Mouse (Mus musculus) CH12.LX (cell line): ENCODE measurements around the gene Ankrd35.
A peak's percentile ranks its signal among the peaks of the same experiment; 100 is the strongest.

Experiments
- CHD1 ChIP-seq: IDR thresholded peaks from 2 replicates; pipeline ENCODE4 v1.6.1; 2012; ENCODE audit warnings: low read depth, low read length, improper control_type of control experiment, inconsistent platforms
- CTCF ChIP-seq, 2 experiments: IDR thresholded peaks in 1 of 2; conservative IDR thresholded peaks in 1 of 2; 2 replicates each; pipeline ENCODE4 v1.5.1; 2011 to 2012; ENCODE audit warnings: low read depth in 2 of 2, low read length in 2 of 2, improper control_type of control experiment in 1 of 2, inconsistent platforms in 1 of 2, mild to moderate bottlenecking in 1 of 2, moderate library complexity in 1 of 2
- E2F4 ChIP-seq: IDR thresholded peaks from 2 replicates; pipeline ENCODE4 v1.6.1; 2011; ENCODE audit warnings: low read depth, low read length, improper control_type of control experiment; ENCODE audit not compliant: insufficient replicate concordance
- ELF1 ChIP-seq: IDR thresholded peaks from 2 replicates; pipeline ENCODE4 v1.6.1; 2014; ENCODE audit warnings: low read depth, mild to moderate bottlenecking, inconsistent platforms, low read length, improper control_type of control experiment
- JUND ChIP-seq: conservative IDR thresholded peaks from 2 replicates; pipeline ENCODE4 v1.6.1; 2011; ENCODE audit warnings: low read depth, low read length, improper control_type of control experiment
- MAX ChIP-seq: IDR thresholded peaks from 2 replicates; pipeline ENCODE4 v1.6.1; 2011; ENCODE audit warnings: low read length, improper control_type of control experiment
- MXI1 ChIP-seq: IDR thresholded peaks from 2 replicates; pipeline ENCODE4 v1.6.1; 2011; ENCODE audit warnings: mild to moderate bottlenecking, low read depth, low read length, improper control_type of control experiment
- POLR2A ChIP-seq: IDR thresholded peaks from 2 replicates; pipeline ENCODE4 v1.6.1; 2011; ENCODE audit warnings: low read depth, mild to moderate bottlenecking, improper control_type of control experiment, low read length
- POLR2AphosphoS2 ChIP-seq: IDR thresholded peaks from 2 replicates; pipeline ENCODE4 v1.6.1; 2011; ENCODE audit warnings: low read depth, low read length, improper control_type of control experiment
- SMC3 ChIP-seq: IDR thresholded peaks from 2 replicates; pipeline ENCODE4 v1.6.1; 2011; ENCODE audit warnings: low read depth, low read length, improper control_type of control experiment
- UBTF ChIP-seq: IDR thresholded peaks from 2 replicates; pipeline ENCODE4 v1.6.1; 2012; ENCODE audit warnings: low read depth, mild to moderate bottlenecking, inconsistent platforms, low read length, improper control_type of control experiment, moderate library complexity
- USF1 ChIP-seq: IDR thresholded peaks from 2 replicates; pipeline ENCODE4 v1.6.1; 2014; ENCODE audit warnings: low read depth, mild to moderate bottlenecking, inconsistent platforms, low read length, improper control_type of control experiment
- ZC3H11A ChIP-seq: IDR thresholded peaks from 2 replicates; pipeline ENCODE4 v1.6.1; 2012; ENCODE audit warnings: low read depth, mild to moderate bottlenecking, inconsistent platforms, low read length, improper control_type of control experiment
- ZNF384 ChIP-seq: IDR thresholded peaks from 2 replicates; pipeline ENCODE4 v1.6.1; 2012; ENCODE audit warnings: low read depth, low read length, improper control_type of control experiment, inconsistent platforms

DNA sequence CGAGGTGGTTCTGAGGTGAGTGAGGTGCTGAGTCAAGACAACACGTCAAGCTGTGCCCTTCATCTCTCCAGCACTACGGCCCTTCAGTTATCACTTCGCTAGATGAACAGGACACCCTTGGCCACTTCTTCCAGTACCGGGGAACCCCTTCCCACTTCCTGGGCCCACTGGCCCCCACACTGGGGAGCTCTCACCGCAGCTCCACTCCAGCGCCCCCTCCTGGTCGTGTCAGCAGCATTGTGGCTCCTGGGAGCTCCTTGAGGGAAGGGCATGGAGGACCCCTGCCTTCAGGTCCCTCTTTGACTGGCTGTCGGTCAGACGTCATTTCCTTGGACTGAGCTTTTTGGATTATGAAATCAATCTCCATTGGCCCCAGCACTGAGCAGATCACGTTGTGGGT lies 34.8 kb downstream of the Ankrd35 start:
- peak in 1 of 2 experiments; percentile 41; a peak in 2 of 4 replicates for TF ChIP-seq CTCF (conservative IDR thresholded peaks at IDR 0.05 in 1 of 2, IDR thresholded peaks at IDR 0.05 in 1 of 2; ENCODE audit: low read depth in 2 of 2, low read length in 2 of 2)
- TF ChIP-seq E2F4 = no peak
- TF ChIP-seq UBTF = no peak
- TF ChIP-seq USF1 = no peak
- no peak for TF ChIP-seq MXI1
- TF ChIP-seq ELF1 = no peak
- TF ChIP-seq POLR2AphosphoS2 = no peak
- no peak for TF ChIP-seq MAX
- TF ChIP-seq CHD1 = no peak
- no peak for TF ChIP-seq POLR2A
- TF ChIP-seq ZNF384 = no peak
- 0 out of 2 replicates have a peak, but pooled peaks have one; percentile 5 for TF ChIP-seq SMC3
- TF ChIP-seq JUND = no peak
- TF ChIP-seq ZC3H11A = no peak
